Mouse (Mus musculus) heart, postnatal 0 days (tissue): ENCODE measurements around the gene Psmb5.

ENCODE experiments used
- CTCF ChIP-seq: IDR thresholded peaks from 2 replicates; pipeline ENCODE4 v1.5.1; 2016; ENCODE audit warnings: antibody characterized with exemption, control low read depth, low read depth
- EP300 ChIP-seq: IDR thresholded peaks from 2 replicates; pipeline ENCODE4 v1.6.1; 2016; ENCODE audit warnings: antibody characterized with exemption, low read depth

DNA sequence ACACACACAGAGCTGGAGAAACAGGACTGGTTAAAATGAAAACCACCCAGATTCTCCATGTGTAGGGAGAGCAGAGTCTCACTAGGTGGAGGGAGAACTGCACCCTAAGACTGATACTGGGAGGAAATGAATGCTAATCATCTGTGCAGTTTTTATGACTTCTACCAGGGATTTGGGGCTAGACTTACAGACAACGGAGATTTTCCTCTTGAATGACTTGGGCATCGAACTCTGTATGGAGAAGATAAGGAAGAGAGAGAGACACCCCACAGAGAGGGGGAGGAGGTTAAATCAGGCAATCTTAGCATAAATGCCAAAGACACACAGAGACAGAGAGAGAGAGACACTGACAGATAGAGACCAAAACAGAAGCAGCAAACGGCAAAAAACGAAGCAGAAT lies 30.1 kb upstream of the Psmb5 start:
- TF ChIP-seq CTCF, result no peak
- TF ChIP-seq EP300, result no peak
